Mouse (Mus musculus) ES-E14 (cell line): ENCODE measurements at regions not wholly inside any gene's neighbourhood (a gene's known extent, or its start where the extent isn't known, plus 50 kb on each side); places are given as distances from the start of the nearest gene placed in this dataset.
"Not testable (repeated sequence)": the region's sequence is repeated elsewhere in the genome, so short reads cannot be mapped to it uniquely, and the experiment has no call there.

Experiments used
- DNase-seq: peaks from one replicate; pipeline ENCODE4 v3.0.0-alpha.2; 2013; ENCODE audit warnings: low read depth, low spot score
- H3K27ac ChIP-seq: 2 replicates; pipeline ENCODE4 v1.5.1; 2012; ENCODE audit warnings: low read depth, mild to moderate bottlenecking, low read length, moderate library complexity, mixed read lengths; ENCODE audit not compliant: poor library complexity, insufficient read depth, severe bottlenecking
- H3K36me3 ChIP-seq: 2 replicates; pipeline ENCODE4 v1.6.1; 2012; ENCODE audit warnings: mild to moderate bottlenecking, low read length, moderate library complexity, mixed read lengths; ENCODE audit not compliant: control insufficient read depth, poor library complexity, insufficient read depth, severe bottlenecking
- H3K4me1 ChIP-seq, 2 experiments: fragments of 150-350 bp in 1 of 2; sonication (generic) in 1 of 2; 2 replicates each; pipeline ENCODE4 v1.6.1; 2012; ENCODE audit warnings: low read length in 2 of 2, mild to moderate bottlenecking in 1 of 2, mixed read lengths in 1 of 2; ENCODE audit not compliant: control insufficient read depth in 2 of 2, insufficient read depth in 2 of 2, poor library complexity in 1 of 2
- H3K4me3 ChIP-seq, 2 experiments: fragments of 150-350 bp in 1 of 2; sonication (generic) in 1 of 2; 2 replicates each; pipeline ENCODE4 v1.5.1; 2012; ENCODE audit warnings: low read length in 2 of 2, low read depth in 1 of 2, mild to moderate bottlenecking in 1 of 2, mixed read lengths in 1 of 2; ENCODE audit not compliant: insufficient read depth in 1 of 2, poor library complexity in 1 of 2, severe bottlenecking in 1 of 2
- H3K9ac ChIP-seq: 2 replicates; pipeline ENCODE4 v1.6.1; 2012; ENCODE audit warnings: low read depth, mild to moderate bottlenecking, low read length, mixed read lengths; ENCODE audit not compliant: poor library complexity, insufficient read depth, severe bottlenecking
- H3K9me3 ChIP-seq: fragments of 150-350 bp; sonication (generic); 2 replicates; pipeline ENCODE4 v1.6.1; 2012; ENCODE audit warnings: low read depth, mild to moderate bottlenecking, low read length; ENCODE audit not compliant: control insufficient read depth, insufficient read depth
- CHD2 ChIP-seq: IDR thresholded peaks from 2 replicates; pipeline ENCODE4 v1.6.1; 2014; ENCODE audit warnings: mild to moderate bottlenecking, low read depth, low read length, inconsistent platforms
- HCFC1 ChIP-seq: IDR thresholded peaks from 2 replicates; pipeline ENCODE4 v1.6.1; 2012; ENCODE audit warnings: low read length, inconsistent platforms, borderline replicate concordance; ENCODE audit not compliant: insufficient read depth
- MAFK ChIP-seq: IDR thresholded peaks from 2 replicates; pipeline ENCODE4 v1.6.1; 2014; ENCODE audit warnings: mild to moderate bottlenecking, low read depth, low read length, inconsistent platforms; ENCODE audit not compliant: insufficient read depth
- ZC3H11A ChIP-seq: IDR thresholded peaks from 2 replicates; pipeline ENCODE4 v1.6.1; 2012; ENCODE audit warnings: low read depth, mild to moderate bottlenecking, inconsistent platforms, low read length, borderline replicate concordance
- ZNF384 ChIP-seq: IDR thresholded peaks from 2 replicates; pipeline ENCODE4 v1.6.1; 2012; ENCODE audit warnings: low read depth, low read length, inconsistent platforms
- in situ Hi-C, 2 experiments: fragments of 600-800 bp; cut with MboI; formaldehyde crosslinking; loops; one replicate each; pipeline ENCODE4 v1.15.1; 2025; ENCODE audit warnings: low sequenced_read_pairs in 2 of 2, inconsistent platforms in 1 of 2; ENCODE audit not compliant: unreplicated experiment in 2 of 2

DNA sequence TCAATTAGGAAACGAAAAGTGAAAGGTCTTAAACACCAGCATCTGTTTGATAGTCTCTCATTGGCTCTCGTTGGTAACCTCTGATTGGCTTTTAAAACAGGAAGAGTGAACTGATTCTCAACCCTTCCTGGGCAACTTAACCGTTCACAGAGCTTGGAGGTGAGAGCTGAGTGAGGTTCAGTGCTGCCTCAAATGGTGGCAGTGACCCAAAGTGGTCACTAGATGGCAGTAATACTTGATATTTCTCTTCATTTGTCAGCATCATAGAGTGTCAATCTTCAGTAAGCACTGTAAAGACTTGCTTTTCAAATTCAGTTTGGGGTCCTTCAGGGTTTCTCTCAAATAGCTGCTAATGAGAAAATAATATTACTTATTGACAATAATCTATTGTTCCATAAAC, 321.8 kb upstream of the Gdi2 start:
- peak; percentile 39 for DNase-seq
- not testable (repeated sequence) for H3K4me1 ChIP-seq

DNA sequence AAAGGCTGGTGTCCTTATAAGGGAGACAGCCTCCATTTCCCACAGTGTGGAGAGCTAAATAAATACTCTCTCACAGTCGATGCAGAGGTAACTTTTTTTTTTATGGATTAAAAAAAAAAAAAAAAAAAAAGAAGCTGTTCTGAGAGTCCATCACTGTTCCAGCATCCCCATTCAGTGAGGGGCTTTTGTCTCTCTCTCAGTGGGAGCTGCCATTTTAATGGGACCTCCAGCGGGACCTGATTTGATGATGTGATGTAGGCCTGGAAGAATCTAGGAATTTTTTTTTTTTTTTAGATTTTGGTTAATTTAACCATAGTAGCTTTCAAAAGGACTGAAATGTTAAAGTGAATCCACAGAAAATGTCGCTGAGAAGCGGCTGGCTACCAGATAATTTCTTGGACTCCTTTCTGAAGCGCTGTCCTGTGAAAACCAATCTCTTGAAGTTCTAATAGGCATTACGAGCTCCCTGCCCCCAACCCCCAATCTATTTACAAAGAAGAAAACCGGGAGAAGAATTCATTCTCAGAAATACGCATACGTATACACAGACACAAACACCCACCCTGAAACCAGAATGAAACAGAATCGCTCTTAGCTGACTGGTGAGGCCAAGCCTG, 316.8 kb upstream of the Gdi2 start:
- H3K9ac ChIP-seq, H3K36me3 ChIP-seq, H3K9me3 ChIP-seq, DNase-seq, in situ Hi-C loops, H3K4me1 ChIP-seq, H3K4me3 ChIP-seq, H3K27ac ChIP-seq: not testable (repeated sequence)

More for the DNA sequence above, 321.8 kb upstream of the Gdi2 start:
- H3K9me3 ChIP-seq, H3K36me3 ChIP-seq, H3K27ac ChIP-seq, in situ Hi-C loops, H3K4me3 ChIP-seq, H3K9ac ChIP-seq: not testable (repeated sequence)
- TF ChIP-seq ZC3H11A = 0 out of 2 replicates have a peak, but pooled peaks have one; percentile 24

GRCm38 (mm10) chr13:3221622-3222021, 316.2 kb upstream of the Gdi2 start:
- in situ Hi-C loops = no loop called here
- DNase-seq = no peak
- no peaks in the 10 kb centered on the region for H3K36me3 ChIP-seq
- peaks cover 0 to 4% of the 10 kb centered on the region in 2 experiments; a peak in 1 of 4 replicates for H3K4me1 ChIP-seq
- no peak overlapping the region for H3K9ac ChIP-seq
- no peak overlapping the region for H3K27ac ChIP-seq
- TF ChIP-seq ZC3H11A (no peak), CHD2 (no peak), HCFC1 (no peak), MAFK (no peak), ZNF384 (no peak)
- no peak overlapping the region for H3K4me3 ChIP-seq
- H3K9me3 ChIP-seq = no peaks in the 10 kb centered on the region

DNA sequence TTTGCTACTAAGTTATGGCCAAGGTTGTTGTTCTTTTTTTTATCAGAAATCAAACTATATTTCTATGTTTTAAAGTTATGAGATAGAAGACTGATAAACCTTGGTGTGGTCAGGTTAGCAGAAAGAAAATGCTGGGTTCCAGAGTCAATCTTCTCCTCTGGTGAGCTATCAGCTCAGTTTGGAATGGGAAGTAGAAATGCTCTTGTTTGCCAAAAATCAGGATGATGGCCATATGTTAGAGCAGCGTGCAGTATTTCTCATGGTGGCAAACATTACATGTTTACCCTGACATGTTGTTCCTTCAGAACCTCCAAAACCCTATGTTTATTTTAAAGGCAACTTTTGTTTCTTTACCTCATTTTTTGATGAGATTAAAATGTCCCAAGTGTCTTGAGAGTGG, 279.5 kb upstream of the Gdi2 start:
- DNase-seq = no peak
- in situ Hi-C loops = no loop called here

DNA sequence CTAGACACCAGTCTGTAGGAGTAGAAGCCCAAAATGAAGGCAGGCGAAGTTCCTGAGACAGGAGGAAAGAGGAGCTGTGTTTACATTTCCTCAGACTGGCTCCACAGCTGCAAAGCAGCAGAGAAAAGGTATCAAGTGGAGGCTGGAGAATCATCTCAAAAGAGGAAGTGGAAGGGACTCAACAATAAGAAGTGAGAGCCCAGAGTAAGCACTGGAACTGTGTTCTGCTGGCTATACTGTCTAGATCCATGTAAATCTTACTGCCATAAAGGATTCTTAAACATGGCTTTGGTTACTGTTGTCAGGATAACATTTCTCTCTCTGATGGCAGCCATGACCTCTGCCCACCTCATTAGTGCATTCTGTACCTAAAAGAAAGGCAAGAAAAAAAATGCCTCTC, 261.7 kb upstream of the Gdi2 start:
- H3K9ac ChIP-seq, H3K9me3 ChIP-seq, H3K27ac ChIP-seq, H3K4me3 ChIP-seq, DNase-seq, H3K4me1 ChIP-seq, H3K36me3 ChIP-seq, in situ Hi-C loops: not testable (repeated sequence)

More for the DNA sequence above, 279.5 kb upstream of the Gdi2 start:
- Histone ChIP-seq H3K27ac (no peak overlapping the region), H3K4me1 (no peaks in the 10 kb centered on the region), H3K36me3 (no peaks in the 10 kb centered on the region), H3K9ac (no peak overlapping the region), H3K9me3 (no peaks in the 10 kb centered on the region), H3K4me3 (no peak overlapping the region)
- no peak for TF ChIP-seq CHD2
